Mouse (Mus musculus) lung, embryonic 16.5 days (tissue): ENCODE measurements at regions not wholly inside any gene's neighbourhood (a gene's known extent, or its start where the extent isn't known, plus 50 kb on each side); places are given as distances from the start of the nearest gene placed in this dataset.
"Not testable (repeated sequence)": the region's sequence is repeated elsewhere in the genome, so short reads cannot be mapped to it uniquely, and the experiment has no call there.

ENCODE experiments used
- ATAC-seq: fragments of 200-750 bp; cut with Nextera tagmentation; 2 replicates; pipeline ENCODE4 v1.8.0; 2017; ENCODE audit warnings: low read depth, mild to moderate bottlenecking, moderate library complexity
- H3K27ac ChIP-seq: fragments of 300-500 bp; sonication (generic); 2 replicates; pipeline ENCODE4 v1.5.1; 2014; ENCODE audit warnings: mild to moderate bottlenecking, control low read depth, low read length
- H3K27me3 ChIP-seq: fragments of 300-500 bp; sonication (generic); 2 replicates; pipeline ENCODE4 v1.6.1; 2014; ENCODE audit warnings: low read depth, low read length, mixed read lengths; ENCODE audit not compliant: control insufficient read depth, insufficient read depth
- H3K36me3 ChIP-seq: fragments of 300-500 bp; sonication (generic); 2 replicates; pipeline ENCODE4 v1.6.1; 2014; ENCODE audit warnings: low read length; ENCODE audit not compliant: control insufficient read depth, insufficient read depth
- H3K4me1 ChIP-seq: fragments of 300-500 bp; sonication (generic); replicated peaks from 2 replicates; pipeline ENCODE4 v1.6.1; 2014; ENCODE audit warnings: low read length, mixed read lengths; ENCODE audit not compliant: control insufficient read depth, insufficient read depth
- H3K4me2 ChIP-seq: fragments of 300-500 bp; sonication (generic); 2 replicates; pipeline ENCODE4 v1.6.1; 2014; ENCODE audit warnings: low read depth, low read length, control low read depth
- H3K4me3 ChIP-seq: fragments of 300-500 bp; sonication (generic); 2 replicates; pipeline ENCODE4 v1.5.1; 2014; ENCODE audit warnings: mild to moderate bottlenecking, low read length, control low read depth
- H3K9ac ChIP-seq: fragments of 300-500 bp; sonication (generic); 2 replicates; pipeline ENCODE4 v1.6.1; 2014; ENCODE audit warnings: low read length, control low read depth
- H3K9me3 ChIP-seq: fragments of 300-500 bp; sonication (generic); 2 replicates; pipeline ENCODE4 v1.6.1; 2016; ENCODE audit warnings: low read length; ENCODE audit not compliant: control insufficient read depth
- WGBS: fragments of 180-500 bp; shearing (Covaris S2); extraction: QIAGEN DNeasy Blood & Tissue Kit; methylation state at CpG from one replicate; pipeline ENCODE4 v1.1.7; 2014; 5-methylcytosine and 5-hydroxymethylcytosine counted together

GRCm38 (mm10) chr6:6307618-6308017 is 90.6 kb upstream of the Slc25a13 start:
- H3K4me1 ChIP-seq: peaks cover 7% of the 10 kb centered on the region; the same call in 1 of the 2 replicates
- no peak for ATAC-seq
- no peak overlapping the region for H3K27ac ChIP-seq
- H3K4me2 ChIP-seq: no peak overlapping the region
- no peak overlapping the region for H3K9ac ChIP-seq
- 69% methylated on average over 2 of the region's 2 CpGs for WGBS
- H3K9me3 ChIP-seq: no peaks in the 10 kb centered on the region
- H3K36me3 ChIP-seq: no peaks in the 10 kb centered on the region
- H3K27me3 ChIP-seq: no peaks in the 10 kb centered on the region
- no peak overlapping the region for H3K4me3 ChIP-seq

GRCm38 (mm10) chr6:6303767-6304166 is 86.8 kb upstream of the Slc25a13 start:
- Histone ChIP-seq H3K9me3 (no peaks in the 10 kb centered on the region), H3K9ac (no peak overlapping the region), H3K4me3 (no peak overlapping the region), H3K27ac (no peak overlapping the region), H3K4me2 (no peak overlapping the region), H3K27me3 (no peaks in the 10 kb centered on the region), H3K4me1 (peaks cover 2% of the 10 kb centered on the region; the same call in 1 of the 2 replicates), H3K36me3 (no peaks in the 10 kb centered on the region)
- ATAC-seq: no peak
- 30% methylated on average over 5 of the region's 5 CpGs for WGBS

GRCm38 (mm10) chr6:6301001-6301510 is 84.1 kb upstream of the Slc25a13 start:
- 76% methylated on average over 6 of the region's 6 CpGs for WGBS
- ATAC-seq: no peak

GRCm38 (mm10) chr6:6298867-6299852 is 82.2 kb upstream of the Slc25a13 start:
- Histone ChIP-seq H3K4me3 (no peak overlapping the region), H3K9ac (no peak overlapping the region), H3K9me3 (no peaks in the 10 kb centered on the region), H3K4me2 (no peak overlapping the region), H3K36me3 (no peaks in the 10 kb centered on the region), H3K4me1 (peaks cover 2% of the 10 kb centered on the region; the same call in 1 of the 2 replicates), H3K27ac (no peak overlapping the region), H3K27me3 (no peaks in the 10 kb centered on the region)
- ATAC-seq: peak; percentile 95
- WGBS: 40% methylated on average over 14 of the region's 14 CpGs

More at GRCm38 (mm10) chr6:6301001-6301510, 84.1 kb upstream of the Slc25a13 start:
- Histone ChIP-seq H3K4me3 (no peak overlapping the region), H3K9me3 (no peaks in the 10 kb centered on the region), H3K9ac (no peak overlapping the region), H3K4me2 (no peak overlapping the region), H3K27me3 (no peaks in the 10 kb centered on the region), H3K27ac (no peak overlapping the region), H3K36me3 (no peaks in the 10 kb centered on the region), H3K4me1 (peaks cover 2% of the 10 kb centered on the region; the same call in 1 of the 2 replicates)

- not testable (repeated sequence) for ATAC-seq, H3K9ac ChIP-seq
- 92% methylated on average over 2 of the region's 2 CpGs for WGBS
Observed at GRCm38 (mm10) chr6:6295551-6295950, 78.6 kb upstream of the Slc25a13 start.

GRCm38 (mm10) chr6:6291781-6292180 is 74.8 kb upstream of the Slc25a13 start:
- ATAC-seq: no peak
- Histone ChIP-seq H3K4me3 (no peak overlapping the region), H3K4me2 (no peak overlapping the region), H3K27ac (no peak overlapping the region), H3K27me3 (no peaks in the 10 kb centered on the region), H3K4me1 (no peaks in the 10 kb centered on the region), H3K9me3 (no peaks in the 10 kb centered on the region), H3K9ac (no peak overlapping the region), H3K36me3 (no peaks in the 10 kb centered on the region)
- WGBS: 64% methylated on average over 3 of the region's 3 CpGs

More at GRCm38 (mm10) chr6:6295551-6295950, 78.6 kb upstream of the Slc25a13 start:
- H3K9me3 ChIP-seq, H3K36me3 ChIP-seq, H3K4me2 ChIP-seq, H3K27ac ChIP-seq, H3K4me1 ChIP-seq, H3K4me3 ChIP-seq, H3K27me3 ChIP-seq: not testable (repeated sequence)

GRCm38 (mm10) chr6:6290427-6290826 is 73.5 kb upstream of the Slc25a13 start:
- Histone ChIP-seq H3K36me3 (no peaks in the 10 kb centered on the region), H3K9ac (no peak overlapping the region), H3K4me2 (no peak overlapping the region), H3K27ac (no peak overlapping the region), H3K27me3 (no peaks in the 10 kb centered on the region), H3K4me3 (no peak overlapping the region), H3K4me1 (no peaks in the 10 kb centered on the region), H3K9me3 (no peaks in the 10 kb centered on the region)
- no peak for ATAC-seq
- WGBS: 81% methylated on average over 7 of the region's 7 CpGs

GRCm38 (mm10) chr6:6289806-6290205 is 72.8 kb upstream of the Slc25a13 start:
- no peaks in the 10 kb centered on the region for H3K27me3 ChIP-seq
- ATAC-seq: 0 out of 2 replicates have a peak, but pooled peaks have one; percentile 31
- no peak overlapping the region for H3K4me2 ChIP-seq
- H3K36me3 ChIP-seq: no peaks in the 10 kb centered on the region
- H3K4me3 ChIP-seq: no peak overlapping the region
- H3K9ac ChIP-seq: no peak overlapping the region
- WGBS: 19% methylated on average over 6 of the region's 6 CpGs
- H3K27ac ChIP-seq: no peak overlapping the region
- no peaks in the 10 kb centered on the region for H3K4me1 ChIP-seq
- no peaks in the 10 kb centered on the region for H3K9me3 ChIP-seq

- no peak overlapping the region for H3K27ac ChIP-seq
- ATAC-seq: no peak
- no peaks in the 10 kb centered on the region for H3K36me3 ChIP-seq
- no peak overlapping the region for H3K9ac ChIP-seq
- H3K27me3 ChIP-seq: no peaks in the 10 kb centered on the region
- WGBS: 69% methylated on average over 17 of the region's 17 CpGs
- H3K4me2 ChIP-seq: no peak overlapping the region
- no peak overlapping the region for H3K4me3 ChIP-seq
- no peaks in the 10 kb centered on the region; the same call in 1 of the 2 replicates for H3K9me3 ChIP-seq
- H3K4me1 ChIP-seq: no peaks in the 10 kb centered on the region
Observed at GRCm38 (mm10) chr6:6280812-6281568, 64.0 kb upstream of the Slc25a13 start.
